Mouse (Mus musculus): ENCODE measurements around the gene Prelid3b. TPM values are rescaled to one million over a fixed set of nuclear protein-coding genes. Genes with fewer than 3 reads are reported as not detected.

The Prelid3b gene
- polyA plus RNA-seq, 1 experiment from 2014 or later = 113 TPM

Other genes starting within 250 kb of the Prelid3b start
- gene Gnas, start 188.8 kb downstream of the Prelid3b start, polyA plus RNA-seq (2015; fragmentation: Nextera tagmentation; extraction: Ambion mirVana) = 1,362 and 1,368 TPM in 2 replicates
- 8.2 and 16.1 TPM in 2 replicates for gene Gm20721, start 126.4 kb downstream of the Prelid3b start, polyA plus RNA-seq (2015; fragmentation: Nextera tagmentation; extraction: Ambion mirVana)
- 114 and 118 TPM in 2 replicates for gene Nelfcd, start 57.3 kb downstream of the Prelid3b start, polyA plus RNA-seq (2015; fragmentation: Nextera tagmentation; extraction: Ambion mirVana)
- 63.8 and 79.7 TPM in 2 replicates for gene Ctsz, start 34.0 kb downstream of the Prelid3b start, polyA plus RNA-seq (2015; fragmentation: Nextera tagmentation; extraction: Ambion mirVana)
- 0.50 and 0.79 TPM in 2 replicates for gene Tubb1, start 22.4 kb downstream of the Prelid3b start, polyA plus RNA-seq (2015; fragmentation: Nextera tagmentation; extraction: Ambion mirVana)
- gene Atp5e, start 9.0 kb downstream of the Prelid3b start, polyA plus RNA-seq (2015; fragmentation: Nextera tagmentation; extraction: Ambion mirVana) = 656 and 712 TPM in 2 replicates
- gene Zfp831, start 170.5 kb upstream of the Prelid3b start, polyA plus RNA-seq (2015; fragmentation: Nextera tagmentation; extraction: Ambion mirVana) = not detected in 2 replicates